Mouse (Mus musculus) midbrain, embryonic 15.5 days (tissue): ENCODE measurements around the gene Plin4. TPM values are rescaled to one million over a fixed set of nuclear protein-coding genes. Genes with fewer than 3 reads are reported as not detected.
A peak's percentile ranks its signal among the peaks of the same experiment; 100 is the strongest.
"Not testable (repeated sequence)": the region's sequence is repeated elsewhere in the genome, so short reads cannot be mapped to it uniquely, and the experiment has no call there.

Source experiments
- ATAC-seq: fragments of 200-750 bp; cut with Nextera tagmentation; replicated peaks from 2 replicates; pipeline ENCODE4 v1.8.0; 2017; ENCODE audit warnings: moderate TSS enrichment
- H3K27ac ChIP-seq: fragments of 300-500 bp; sonication (generic); 2 replicates; pipeline ENCODE4 v1.5.1; 2015; ENCODE audit warnings: mild to moderate bottlenecking, inconsistent platforms
- H3K27me3 ChIP-seq: fragments of 300-500 bp; sonication (generic); replicated peaks from 2 replicates; pipeline ENCODE4 v1.6.1; 2015; ENCODE audit warnings: inconsistent platforms
- H3K36me3 ChIP-seq: fragments of 300-500 bp; sonication (generic); replicated peaks from 2 replicates; pipeline ENCODE4 v1.6.1; 2015; ENCODE audit warnings: inconsistent platforms
- H3K4me1 ChIP-seq: fragments of 300-500 bp; sonication (generic); 2 replicates; pipeline ENCODE4 v1.6.1; 2015; ENCODE audit warnings: inconsistent platforms
- H3K4me2 ChIP-seq: fragments of 300-500 bp; sonication (generic); 2 replicates; pipeline ENCODE4 v1.6.1; 2015; ENCODE audit warnings: inconsistent platforms, mild to moderate bottlenecking, moderate library complexity
- H3K4me3 ChIP-seq: fragments of 300-500 bp; sonication (generic); 2 replicates; pipeline ENCODE4 v1.5.1; 2015; ENCODE audit warnings: mild to moderate bottlenecking, inconsistent platforms
- H3K9ac ChIP-seq: fragments of 300-500 bp; sonication (generic); 2 replicates; pipeline ENCODE4 v1.6.1; 2015; ENCODE audit warnings: mild to moderate bottlenecking, inconsistent platforms
- H3K9me3 ChIP-seq: fragments of 300-500 bp; sonication (generic); 2 replicates; pipeline ENCODE4 v1.6.1; 2016; ENCODE audit warnings: inconsistent platforms
- WGBS: fragments of 180-500 bp; shearing (Covaris S2); methylation state at CpG from one replicate; pipeline ENCODE4 v1.1.7; 2015; ENCODE audit warnings: mixed read lengths; 5-methylcytosine and 5-hydroxymethylcytosine counted together
- polyA plus RNA-seq: library from polyadenylated mRNA; unstranded; fragments of >200 nt; fragmentation: Nextera tagmentation; extraction: Ambion mirVana; gene quantifications from 2 replicates; pipeline ENCODE4 v1.2.1, GENCODE M21; 2015

Gene Plin4
- polyA plus RNA-seq, 1 experiment from 2014 or later: 0.13 TPM

DNA sequence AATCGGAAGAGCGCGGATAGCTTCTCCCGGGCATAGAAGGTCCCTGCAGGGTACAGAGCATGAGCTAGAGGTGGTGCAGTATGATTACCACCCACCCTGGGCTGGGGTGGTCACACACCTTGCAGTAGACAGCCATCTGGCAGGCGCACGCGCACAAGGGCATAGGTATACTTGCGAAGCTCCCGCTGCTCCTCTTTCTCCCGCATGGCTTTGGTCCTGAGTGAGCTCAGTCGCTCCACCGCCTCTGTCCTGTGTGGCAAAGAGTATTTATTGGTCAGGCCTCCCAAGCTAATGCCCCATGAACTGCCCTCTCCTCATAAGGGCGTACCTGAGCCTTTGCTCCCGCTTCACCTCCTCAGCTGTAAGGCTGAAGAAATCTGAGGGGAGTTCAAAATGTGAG, 40.5 kb downstream of the Plin4 start:
- Histone ChIP-seq H3K27me3 (no peaks in the 10 kb centered on the region), H3K9me3 (no peaks in the 10 kb centered on the region), H3K36me3 (peaks cover 58% of the 10 kb centered on the region), H3K9ac (no peak overlapping the region), H3K4me3 (no peak overlapping the region), H3K4me1 (peaks cover 7% of the 10 kb centered on the region), H3K27ac (no peak overlapping the region), H3K4me2 (no peak overlapping the region)
- ATAC-seq: no peak
- WGBS: 94% methylated on average over 14 of the region's 14 CpGs

DNA sequence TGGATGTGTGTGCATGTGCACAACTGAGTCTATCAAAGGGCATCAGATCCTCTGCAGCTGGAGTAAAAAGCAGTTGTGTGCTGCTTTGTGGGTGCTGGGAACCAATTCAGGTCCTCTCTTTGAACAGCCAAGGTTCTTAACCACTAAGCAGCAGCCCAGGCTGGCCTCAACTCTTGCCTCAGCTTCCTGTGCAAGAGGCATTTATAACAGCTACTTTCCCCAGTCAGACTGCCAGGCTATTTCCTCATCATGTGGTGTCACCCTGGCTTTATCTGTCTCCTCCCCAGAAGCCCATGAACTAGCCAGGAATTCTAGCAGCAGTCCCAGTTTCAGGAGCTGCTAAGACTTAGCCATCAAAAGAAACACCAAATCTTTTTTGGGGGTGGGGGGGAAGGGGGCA, 43.2 kb downstream of the Plin4 start:
- Histone ChIP-seq H3K4me3 (no peak overlapping the region), H3K27me3 (no peaks in the 10 kb centered on the region), H3K27ac (no peak overlapping the region), H3K4me2 (no peak overlapping the region), H3K4me1 (no peaks in the 10 kb centered on the region), H3K9ac (no peak overlapping the region), H3K36me3 (peaks cover 47% of the 10 kb centered on the region), H3K9me3 (no peaks in the 10 kb centered on the region)
- ATAC-seq: no peak

DNA sequence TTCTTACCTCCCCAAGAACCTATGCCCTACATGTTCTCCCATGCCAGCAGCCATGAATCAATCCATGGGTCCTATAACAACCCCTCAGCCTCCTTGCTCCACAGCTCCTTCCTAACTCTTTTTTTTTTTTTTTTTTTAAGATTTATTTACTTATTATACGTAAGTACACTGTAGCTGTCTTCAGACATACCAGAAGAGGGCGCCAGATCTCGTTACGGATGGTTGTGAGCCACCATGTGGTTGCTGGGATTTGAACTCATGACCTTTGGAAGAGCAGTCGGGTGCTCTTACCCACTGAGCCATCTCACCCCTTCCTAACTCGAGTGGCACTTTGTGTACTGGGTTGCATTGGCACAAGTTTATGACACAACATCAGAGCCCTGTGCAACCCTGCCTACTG, 43.9 kb downstream of the Plin4 start:
- not testable (repeated sequence) for ATAC-seq, H3K27ac ChIP-seq, H3K4me2 ChIP-seq, H3K4me1 ChIP-seq, H3K27me3 ChIP-seq, H3K9me3 ChIP-seq, H3K9ac ChIP-seq, H3K4me3 ChIP-seq
- H3K36me3 ChIP-seq: peaks cover 40% of the 10 kb centered on the region
- WGBS: 83% methylated on average over 6 of the region's 6 CpGs

DNA sequence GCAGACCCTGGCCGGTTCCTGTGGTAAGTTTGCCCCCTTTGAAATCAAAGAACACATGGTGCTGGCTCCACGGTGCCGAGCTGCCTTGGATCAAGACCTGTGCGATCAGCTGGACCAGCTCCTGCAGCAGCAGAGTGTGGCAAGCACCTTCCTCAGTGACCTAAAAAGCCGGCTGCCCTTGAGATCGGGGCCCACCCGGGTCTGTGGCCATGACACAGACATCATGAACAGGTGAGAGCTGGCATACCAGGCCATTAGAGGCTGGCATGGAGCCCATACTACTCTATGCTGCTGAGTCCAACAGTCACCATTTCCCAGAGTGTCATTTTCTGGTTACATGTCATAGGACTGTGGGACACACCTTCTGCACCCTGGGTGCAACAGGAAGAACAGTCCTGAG, 47.5 kb downstream of the Plin4 start:
- peaks cover 5% of the 10 kb centered on the region; the same call in 1 of the 2 replicates for H3K36me3 ChIP-seq
- no peaks in the 10 kb centered on the region for H3K27me3 ChIP-seq
- H3K9me3 ChIP-seq: no peaks in the 10 kb centered on the region
- no peak overlapping the region for H3K9ac ChIP-seq
- no peak for ATAC-seq
- H3K4me1 ChIP-seq: no peaks in the 10 kb centered on the region
- no peak overlapping the region for H3K4me2 ChIP-seq
- no peak overlapping the region for H3K27ac ChIP-seq
- H3K4me3 ChIP-seq: no peak overlapping the region
- 95% methylated on average over 7 of the region's 7 CpGs for WGBS

DNA sequence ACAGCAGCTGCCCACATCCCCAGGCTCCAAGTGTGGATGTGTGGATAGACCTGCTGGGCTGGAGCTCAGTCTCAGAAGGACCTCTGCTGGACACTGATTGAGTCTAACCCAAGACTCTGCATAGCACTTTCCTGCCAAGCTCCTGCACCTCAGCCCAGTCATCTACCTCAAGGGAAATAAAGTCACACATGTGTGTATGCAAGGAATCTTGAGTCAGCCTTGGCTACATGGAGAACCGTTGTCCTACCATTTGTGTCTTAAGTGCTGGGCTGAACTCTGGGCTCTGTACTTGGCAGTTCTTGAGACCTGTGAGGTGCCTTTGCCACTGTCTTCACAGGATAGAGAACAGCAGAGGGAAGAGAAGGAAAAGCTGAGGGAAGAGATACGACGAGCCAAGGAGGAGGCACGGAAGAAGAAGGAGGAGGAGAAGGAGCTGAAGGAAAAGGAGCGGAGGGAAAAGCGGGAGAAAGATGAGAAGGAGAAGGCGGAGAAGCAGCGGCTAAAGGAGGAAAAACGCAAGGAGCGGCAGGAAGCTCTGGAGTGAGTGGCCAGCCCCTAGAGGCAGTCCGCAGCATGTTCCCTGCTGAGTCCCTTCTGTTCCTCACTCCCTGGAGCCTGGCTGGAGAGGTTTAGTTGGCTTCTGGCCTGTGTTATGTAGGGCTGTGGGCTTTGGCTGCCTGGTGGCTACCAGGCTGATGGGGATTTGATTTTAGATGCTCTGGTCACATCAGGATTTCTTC, 52.1 kb downstream of the Plin4 start:
- no peaks in the 10 kb centered on the region for H3K27me3 ChIP-seq
- WGBS: 81% methylated on average over 11 of the region's 11 CpGs
- no peak overlapping the region for H3K27ac ChIP-seq
- ATAC-seq: no peak
- no peak overlapping the region for H3K4me2 ChIP-seq
- H3K9me3 ChIP-seq: no peaks in the 10 kb centered on the region
- H3K4me1 ChIP-seq: no peaks in the 10 kb centered on the region
- no peaks in the 10 kb centered on the region for H3K36me3 ChIP-seq
- H3K4me3 ChIP-seq: no peak overlapping the region
- no peak overlapping the region for H3K9ac ChIP-seq

DNA sequence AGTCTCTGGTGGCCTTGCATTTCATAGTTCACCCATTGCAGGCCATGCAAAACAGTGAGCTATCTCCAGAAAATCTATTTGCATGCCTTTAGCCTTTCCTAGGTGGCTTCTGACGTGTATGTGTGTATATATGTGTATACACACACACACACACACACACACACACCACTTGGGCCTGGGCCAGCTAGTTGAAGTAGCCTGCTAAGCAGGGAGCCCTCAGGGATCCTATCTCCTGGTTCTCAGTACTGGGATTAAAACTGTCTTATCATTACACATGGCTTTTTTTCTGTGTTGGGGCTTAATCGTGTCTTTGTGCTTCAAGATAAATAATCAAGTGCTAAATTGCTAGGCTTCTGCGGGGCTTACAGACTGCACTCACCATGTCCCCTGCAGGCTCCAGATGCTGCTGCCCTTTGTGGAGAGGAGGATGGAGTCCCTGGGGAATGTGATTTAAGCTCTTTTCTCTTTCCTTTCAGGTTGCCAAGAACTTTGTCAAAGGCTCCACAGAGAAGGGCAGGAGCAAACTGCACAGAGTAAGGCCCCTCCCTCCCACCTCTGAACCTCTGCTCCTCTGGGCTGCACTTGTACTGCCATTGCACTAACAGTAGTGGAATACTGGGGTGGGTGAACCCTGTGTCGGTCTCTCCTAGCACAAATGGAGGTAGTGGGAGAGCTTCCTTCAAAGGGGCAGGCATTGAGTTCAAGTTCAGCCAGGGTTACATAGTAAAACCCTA, 53.5 kb downstream of the Plin4 start:
- WGBS: 47% methylated on average over 4 of the region's 4 CpGs
- H3K4me1 ChIP-seq: no peaks in the 10 kb centered on the region
- H3K36me3 ChIP-seq: no peaks in the 10 kb centered on the region
- H3K27ac ChIP-seq: no peak overlapping the region
- H3K4me2 ChIP-seq: no peak overlapping the region
- peak; percentile 66 for ATAC-seq
- no peak overlapping the region for H3K9ac ChIP-seq
- H3K4me3 ChIP-seq: no peak overlapping the region
- no peaks in the 10 kb centered on the region for H3K9me3 ChIP-seq
- no peaks in the 10 kb centered on the region for H3K27me3 ChIP-seq

DNA sequence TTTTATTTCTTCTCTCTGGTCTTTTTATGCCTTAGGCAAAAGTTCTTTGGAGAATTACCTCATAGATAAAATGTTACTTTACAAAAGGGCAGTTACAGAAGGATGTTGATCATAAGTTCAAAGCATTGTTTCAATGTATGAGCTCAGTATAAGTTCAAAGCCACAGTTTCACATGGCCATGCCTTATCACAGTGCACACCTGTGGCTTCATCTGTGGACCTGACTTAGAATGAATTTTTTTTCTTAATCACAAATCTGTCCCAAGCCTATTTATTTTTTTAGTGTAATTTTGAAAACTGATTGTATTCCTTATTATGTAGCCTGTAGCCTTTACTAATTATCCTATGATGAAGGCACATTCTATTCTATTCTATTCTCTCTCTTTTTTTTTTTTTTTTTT, 54.7 kb downstream of the Plin4 start:
- Histone ChIP-seq H3K9me3 (no peaks in the 10 kb centered on the region), H3K27ac (no peak overlapping the region), H3K9ac (no peak overlapping the region), H3K27me3 (no peaks in the 10 kb centered on the region), H3K36me3 (no peaks in the 10 kb centered on the region), H3K4me1 (no peaks in the 10 kb centered on the region), H3K4me2 (no peak overlapping the region), H3K4me3 (no peak overlapping the region)
- ATAC-seq: no peak

DNA sequence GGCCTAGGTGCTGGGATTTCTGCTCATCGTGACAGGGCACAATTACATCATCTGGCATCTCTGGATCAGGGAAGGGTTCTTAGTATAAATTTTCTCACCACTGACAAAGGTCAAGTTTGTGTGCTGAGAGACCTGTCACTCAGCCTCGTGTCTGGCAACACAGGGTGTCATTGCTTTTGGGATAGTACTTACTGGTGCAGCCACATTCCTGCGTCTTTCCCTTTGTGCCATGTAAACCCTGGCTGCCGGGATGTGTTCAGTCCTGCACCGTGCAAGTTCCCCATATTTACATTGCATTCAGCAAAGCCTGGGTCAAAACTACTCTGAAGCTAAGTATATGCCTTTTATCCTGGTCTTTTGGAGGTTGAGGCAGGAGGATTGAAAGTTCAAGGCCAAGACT, 58.2 kb downstream of the Plin4 start:
- H3K36me3 ChIP-seq: no peaks in the 10 kb centered on the region; the same call in 1 of the 2 replicates
- H3K27ac ChIP-seq: no peak overlapping the region
- ATAC-seq: no peak
- H3K4me1 ChIP-seq: no peaks in the 10 kb centered on the region
- no peaks in the 10 kb centered on the region for H3K27me3 ChIP-seq
- no peak overlapping the region for H3K4me3 ChIP-seq
- H3K9me3 ChIP-seq: no peaks in the 10 kb centered on the region
- no peak overlapping the region for H3K9ac ChIP-seq
- 91% methylated on average over 5 of the region's 5 CpGs for WGBS
- H3K4me2 ChIP-seq: no peak overlapping the region

Other genes with a start within 250 kb of the Plin4 start
- gene Zfp119a, start 230.9 kb downstream of the Plin4 start, polyA plus RNA-seq: 12.0 and 15.3 TPM in 2 replicates
- gene Zfp959, start 217.7 kb downstream of the Plin4 start, polyA plus RNA-seq: 15.7 and 16.1 TPM in 2 replicates
- 9.6 and 10.2 TPM in 2 replicates for gene Zfp119b, start 160.3 kb downstream of the Plin4 start, polyA plus RNA-seq
- 7.4 and 8.3 TPM in 2 replicates for gene Ebi3, start 157.2 kb downstream of the Plin4 start, polyA plus RNA-seq
- 24.5 and 25.4 TPM in 2 replicates for gene Yju2, start 150.7 kb downstream of the Plin4 start, polyA plus RNA-seq
- gene Shd, start 139.3 kb downstream of the Plin4 start, polyA plus RNA-seq: 209 and 217 TPM in 2 replicates
- 203 and 208 TPM in 2 replicates for gene Fsd1, start 123.3 kb downstream of the Plin4 start, polyA plus RNA-seq
- gene Stap2, start 104.2 kb downstream of the Plin4 start, polyA plus RNA-seq: 5.8 and 6.0 TPM in 2 replicates
- 152 and 167 TPM in 2 replicates for gene Mpnd, start 104.1 kb downstream of the Plin4 start, polyA plus RNA-seq
- 117 and 119 TPM in 2 replicates for gene Sh3gl1, start 73.2 kb downstream of the Plin4 start, polyA plus RNA-seq
- gene Chaf1a, start 69.4 kb downstream of the Plin4 start, polyA plus RNA-seq: 5.0 and 5.5 TPM in 2 replicates
- gene Ubxn6, start 34.8 kb downstream of the Plin4 start, polyA plus RNA-seq: 80.2 and 85.2 TPM in 2 replicates
- gene Hdgfl2, start 30.2 kb downstream of the Plin4 start, polyA plus RNA-seq: 162 and 164 TPM in 2 replicates
- gene Plin5, start 7.8 kb upstream of the Plin4 start, polyA plus RNA-seq: 1.9 and 2.1 TPM in 2 replicates
- 0.12 and 0.28 TPM in 2 replicates for gene Lrg1, start 12.2 kb upstream of the Plin4 start, polyA plus RNA-seq
- gene Sema6b, start 30.5 kb upstream of the Plin4 start, polyA plus RNA-seq: 19.0 and 21.4 TPM in 2 replicates
- gene Tnfaip8l1, start 52.7 kb upstream of the Plin4 start, polyA plus RNA-seq: 11.1 and 12.7 TPM in 2 replicates
- 74.9 and 76.4 TPM in 2 replicates for gene Mydgf, start 74.1 kb upstream of the Plin4 start, polyA plus RNA-seq
- 27.8 and 29.1 TPM in 2 replicates for gene Dpp9, start 109.1 kb upstream of the Plin4 start, polyA plus RNA-seq
- 20.1 and 20.5 TPM in 2 replicates for gene Fem1a, start 147.0 kb upstream of the Plin4 start, polyA plus RNA-seq
- 1.2 and 1.5 TPM in 2 replicates for gene Ticam1, start 167.0 kb upstream of the Plin4 start, polyA plus RNA-seq
- 12.0 and 13.3 TPM in 2 replicates for gene Plin3, start 183.1 kb upstream of the Plin4 start, polyA plus RNA-seq
- gene Arrdc5, start 190.5 kb upstream of the Plin4 start, polyA plus RNA-seq: not detected in 2 replicates
- 19.2 and 20.8 TPM in 2 replicates for gene Uhrf1, start 193.5 kb upstream of the Plin4 start, polyA plus RNA-seq
- 86.3 and 86.6 TPM in 2 replicates for gene Kdm4b, start 216.3 kb upstream of the Plin4 start, polyA plus RNA-seq